Mouse (Mus musculus) heart, postnatal 0 days (tissue): ENCODE data around the gene Dyrk3.

Experiments
- CTCF ChIP-seq: IDR thresholded peaks from 2 replicates; pipeline ENCODE4 v1.5.1; 2016; ENCODE audit warnings: antibody characterized with exemption, control low read depth, low read depth
- EP300 ChIP-seq: IDR thresholded peaks from 2 replicates; pipeline ENCODE4 v1.6.1; 2016; ENCODE audit warnings: antibody characterized with exemption, low read depth

GRCm38 (mm10) chr1:131173809-131174208, 35.7 kb upstream of the Dyrk3 start:
- TF ChIP-seq CTCF (no peak), EP300 (no peak)
